Mouse (Mus musculus): ENCODE data around the gene Clec4a3. TPM values are rescaled to one million over a fixed set of nuclear protein-coding genes. Genes with fewer than 3 reads are reported as not detected.
"Not testable (repeated sequence)": the region's sequence is repeated elsewhere in the genome, so short reads cannot be mapped to it uniquely, and the experiment has no call there.

Gene Clec4a3
- 0.59 and 0.69 TPM in 2 replicates for polyA plus RNA-seq (2015; fragmentation: Nextera tagmentation; extraction: Ambion mirVana)

GRCm38 (mm10) chr6:122952401-122952800, at the start of gene Clec4a3:
Clec4a3 (plus strand) TSS chr6:122952515.
- ATAC-seq (replicated peaks), result no peak
- H3K4me1 ChIP-seq, result no peaks in the 10 kb centered on the region
- no peaks in the 10 kb centered on the region for H3K9me3 ChIP-seq
- no peaks in the 10 kb centered on the region for H3K27me3 ChIP-seq
- H3K27ac ChIP-seq (replicated peaks), result no peak within 1 kb of the TSS
- no peak within 1 kb of the TSS for H3K4me3 ChIP-seq
- WGBS, result 89% methylated on average over 8 of the region's 8 CpGs
- no peak within 1 kb of the TSS for H3K4me2 ChIP-seq (replicated peaks)
- H3K36me3 ChIP-seq, result no peaks in the 10 kb centered on the region
- no peak within 1 kb of the TSS for H3K9ac ChIP-seq (replicated peaks)

DNA sequence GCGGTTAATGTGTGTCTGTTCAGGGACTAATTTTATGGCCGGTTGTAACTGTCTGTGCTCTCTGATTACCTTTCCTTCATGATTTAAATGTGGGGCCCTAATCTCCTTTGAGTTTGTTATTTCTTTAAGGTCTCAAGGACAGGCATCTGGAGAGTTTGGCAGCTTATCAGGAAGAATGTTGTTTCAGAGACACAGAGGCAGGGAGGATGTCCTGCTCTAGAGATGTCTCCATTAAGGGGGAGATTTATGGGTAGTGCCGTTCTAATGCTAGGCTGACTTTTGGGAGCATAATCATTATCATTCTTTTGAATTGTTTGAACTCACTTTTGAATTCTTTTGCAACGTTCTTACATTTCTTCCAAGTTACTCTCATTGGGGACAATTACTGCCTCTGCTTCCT, 32.4 kb upstream of the Clec4a3 start:
- no peaks in the 10 kb centered on the region for H3K27me3 ChIP-seq
- no peak overlapping the region for H3K4me2 ChIP-seq (replicated peaks)
- no peaks in the 10 kb centered on the region for H3K9me3 ChIP-seq
- no peaks in the 10 kb centered on the region for H3K36me3 ChIP-seq
- H3K27ac ChIP-seq (replicated peaks), result no peak overlapping the region
- ATAC-seq (replicated peaks), result no peak
- no peaks in the 10 kb centered on the region for H3K4me1 ChIP-seq
- 88% methylated on average over 4 of the region's 4 CpGs for WGBS
- no peak overlapping the region for H3K9ac ChIP-seq (replicated peaks)
- no peak overlapping the region for H3K4me3 ChIP-seq

DNA sequence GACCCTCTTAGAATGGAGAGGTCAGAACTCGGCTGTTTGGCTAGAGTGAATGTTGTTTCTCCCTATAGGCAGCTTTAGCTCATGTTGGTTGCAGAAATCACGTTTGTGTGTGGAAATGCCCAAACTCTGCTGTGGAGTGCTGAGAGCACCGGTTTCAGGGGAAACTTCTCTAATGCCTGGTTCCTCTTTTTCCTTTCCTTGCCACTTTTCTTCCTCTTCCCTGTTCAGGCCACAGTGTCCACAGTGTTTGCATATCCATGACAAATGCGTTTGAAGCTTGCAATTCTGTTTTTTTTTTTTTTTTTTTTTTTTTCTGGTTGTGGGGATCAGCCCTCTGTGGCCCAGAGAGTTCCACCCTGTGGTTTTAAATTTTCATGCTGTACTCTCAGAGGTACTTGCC, 30.9 kb upstream of the Clec4a3 start, which contains the start of gene Clec4a1:
TSS of gene Clec4a1 (plus strand) at position 398 of the 400 bp plus-strand sequence.
- Histone ChIP-seq H3K4me2 (replicated peaks) (no peak within 1 kb of the TSS), H3K36me3 (no peaks in the 10 kb centered on the region), H3K27ac (replicated peaks) (no peak within 1 kb of the TSS), H3K9me3 (no peaks in the 10 kb centered on the region), H3K27me3 (no peaks in the 10 kb centered on the region), H3K9ac (replicated peaks) (no peak within 1 kb of the TSS), H3K4me3 (no peak within 1 kb of the TSS), H3K4me1 (no peaks in the 10 kb centered on the region)
- no peak for ATAC-seq (replicated peaks)
- WGBS, result 78% methylated on average over 4 of the region's 4 CpGs

DNA sequence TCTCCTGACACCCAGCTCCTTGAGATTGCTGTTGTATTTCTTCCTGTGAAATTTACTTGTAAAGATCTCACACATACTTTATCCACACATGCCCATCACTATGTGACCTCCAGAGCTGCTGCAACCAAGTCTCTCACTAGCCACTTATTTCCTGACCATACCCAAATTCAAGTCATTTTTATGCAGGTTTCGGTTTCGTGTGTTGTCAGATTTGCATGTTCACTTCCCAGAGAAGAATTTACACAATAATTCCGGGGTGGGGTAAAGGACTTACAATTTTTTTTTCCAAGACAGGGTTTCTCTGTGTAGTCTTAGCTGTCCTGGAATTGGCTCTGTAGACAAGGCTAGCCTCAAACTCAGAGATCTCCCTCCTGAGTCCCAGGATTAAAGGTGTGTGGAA, 17.5 kb upstream of the Clec4a3 start:
- no peak overlapping the region for H3K27ac ChIP-seq (replicated peaks)
- H3K9ac ChIP-seq (replicated peaks), result no peak overlapping the region
- 90% methylated on average over 3 of the region's 3 CpGs for WGBS
- ATAC-seq (replicated peaks), result no peak
- H3K27me3 ChIP-seq, result no peaks in the 10 kb centered on the region
- H3K36me3 ChIP-seq, result no peaks in the 10 kb centered on the region
- H3K4me3 ChIP-seq, result no peak overlapping the region
- no peak overlapping the region for H3K4me2 ChIP-seq (replicated peaks)
- H3K9me3 ChIP-seq, result no peaks in the 10 kb centered on the region
- no peaks in the 10 kb centered on the region for H3K4me1 ChIP-seq

DNA sequence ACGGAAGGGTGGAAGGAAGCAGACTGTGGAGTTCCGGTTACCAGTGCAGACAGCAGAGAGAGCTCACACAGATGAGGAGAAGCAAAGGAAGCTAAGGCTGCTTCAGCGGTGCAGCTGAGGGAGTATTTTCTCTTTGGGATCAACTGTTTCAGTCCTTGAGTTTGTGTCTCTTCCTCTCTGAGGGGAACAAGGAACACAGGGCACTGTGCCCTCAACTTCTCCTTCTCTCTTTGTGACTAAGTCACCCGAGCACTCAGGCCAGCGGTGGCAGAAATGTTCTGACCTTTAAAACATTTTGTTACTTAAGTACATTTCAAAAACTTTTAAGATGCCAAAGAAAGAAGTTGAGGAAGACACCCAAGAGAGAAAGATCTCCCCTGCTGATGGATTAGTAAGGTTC, 12.7 kb upstream of the Clec4a3 start:
- 89% methylated on average over 5 of the region's 5 CpGs for WGBS
- ATAC-seq (replicated peaks), result no peak

GRCm38 (mm10) chr6:122946760-122947159, 5.6 kb upstream of the Clec4a3 start:
- H3K4me2 ChIP-seq (replicated peaks), result no peak overlapping the region
- no peaks in the 10 kb centered on the region for H3K4me1 ChIP-seq
- H3K27me3 ChIP-seq, result no peaks in the 10 kb centered on the region
- no peak for ATAC-seq (replicated peaks)
- no peak overlapping the region for H3K9ac ChIP-seq (replicated peaks)
- no peak overlapping the region for H3K4me3 ChIP-seq
- no peak overlapping the region for H3K27ac ChIP-seq (replicated peaks)
- WGBS, result 93% methylated on average over 2 of the region's 2 CpGs
- no peaks in the 10 kb centered on the region for H3K36me3 ChIP-seq
- no peaks in the 10 kb centered on the region for H3K9me3 ChIP-seq

More for the DNA sequence above, 12.7 kb upstream of the Clec4a3 start:
- Histone ChIP-seq H3K9ac (replicated peaks) (no peak overlapping the region), H3K27ac (replicated peaks) (no peak overlapping the region), H3K9me3 (no peaks in the 10 kb centered on the region), H3K4me2 (replicated peaks) (no peak overlapping the region), H3K4me1 (no peaks in the 10 kb centered on the region), H3K4me3 (no peak overlapping the region), H3K36me3 (no peaks in the 10 kb centered on the region), H3K27me3 (no peaks in the 10 kb centered on the region)

DNA sequence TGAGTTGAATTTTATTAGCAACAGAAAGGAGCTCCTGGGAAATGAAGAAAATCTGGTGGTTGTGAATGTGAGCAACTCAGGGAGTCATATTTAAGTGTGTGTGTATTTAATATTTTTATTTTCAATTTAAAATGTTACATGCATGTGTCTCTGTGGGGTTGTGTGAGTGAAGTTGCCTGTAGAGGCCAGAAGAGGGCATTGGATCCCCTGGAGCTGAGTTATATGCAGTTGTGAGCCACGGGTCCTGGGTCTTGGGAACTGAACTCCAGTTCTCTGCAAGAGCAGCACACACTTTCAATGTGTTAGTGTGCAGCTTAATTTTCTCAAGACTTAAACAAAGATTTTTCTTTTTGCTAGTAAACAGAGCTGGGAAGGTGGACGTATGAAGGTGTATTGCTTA, 12.2 kb downstream of the Clec4a3 start:
- Histone ChIP-seq H3K36me3 (no peaks in the 10 kb centered on the region), H3K4me2 (replicated peaks) (no peak overlapping the region), H3K27ac (replicated peaks) (no peak overlapping the region), H3K4me1 (no peaks in the 10 kb centered on the region), H3K27me3 (no peaks in the 10 kb centered on the region), H3K9me3 (no peaks in the 10 kb centered on the region), H3K9ac (replicated peaks) (no peak overlapping the region), H3K4me3 (no peak overlapping the region)
- no peak for ATAC-seq (replicated peaks)
- 77% methylated on average over 2 of the region's 2 CpGs for WGBS

GRCm38 (mm10) chr6:122969048-122969447, 16.7 kb downstream of the Clec4a3 start:
- 87% methylated on average over 2 of the region's 2 CpGs for WGBS

DNA sequence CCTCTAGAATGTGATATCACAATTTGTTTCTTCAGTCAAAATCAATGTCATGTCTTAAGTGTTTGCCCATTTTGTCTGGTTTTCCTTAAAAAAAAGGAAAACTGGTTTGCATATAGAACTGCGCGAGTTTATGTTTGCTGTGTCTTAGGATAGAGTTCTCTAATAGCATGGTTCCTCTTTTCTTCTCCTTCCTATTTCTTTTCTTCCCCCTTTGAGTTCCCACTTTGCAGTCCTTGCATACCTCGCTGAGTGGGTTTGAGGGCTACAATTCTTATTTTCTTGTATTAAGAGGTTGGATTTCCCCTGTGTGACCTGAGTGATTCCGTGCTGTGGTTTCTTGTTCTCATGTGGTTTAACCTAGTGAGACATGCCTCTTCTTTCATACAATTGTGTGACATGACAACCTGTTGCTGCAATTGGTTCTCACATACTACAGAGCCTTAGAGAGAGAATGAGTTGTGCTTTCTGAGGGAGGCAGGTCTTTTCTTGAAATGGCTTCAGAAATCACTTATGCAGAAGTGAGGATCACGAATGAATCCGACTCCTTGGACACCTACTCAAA, 37.6 kb downstream of the Clec4a3 start, which contains the start of gene Clec4a4:
TSS of gene Clec4a4 (plus strand) at position 492 of the 562 bp plus-strand sequence.
- H3K4me2 ChIP-seq (replicated peaks), result no peak within 1 kb of the TSS
- no peak within 1 kb of the TSS for H3K4me3 ChIP-seq
- H3K4me1 ChIP-seq, result no peaks in the 10 kb centered on the region
- H3K36me3 ChIP-seq, result no peaks in the 10 kb centered on the region
- H3K27me3 ChIP-seq, result no peaks in the 10 kb centered on the region
- H3K27ac ChIP-seq (replicated peaks), result no peak within 1 kb of the TSS
- H3K9ac ChIP-seq (replicated peaks), result no peak within 1 kb of the TSS
- ATAC-seq (replicated peaks), result no peak
- H3K9me3 ChIP-seq, result no peaks in the 10 kb centered on the region
- 83% methylated on average over 6 of the region's 6 CpGs for WGBS

More at GRCm38 (mm10) chr6:122969048-122969447, 16.7 kb downstream of the Clec4a3 start:
- Histone ChIP-seq H3K9ac (replicated peaks) (no peak overlapping the region), H3K36me3 (no peaks in the 10 kb centered on the region), H3K27ac (replicated peaks) (no peak overlapping the region), H3K4me2 (replicated peaks) (no peak overlapping the region), H3K4me3 (no peak overlapping the region), H3K4me1 (no peaks in the 10 kb centered on the region), H3K9me3 (no peaks in the 10 kb centered on the region; the same call in 1 of the 2 replicates), H3K27me3 (no peaks in the 10 kb centered on the region)
- no peak for ATAC-seq (replicated peaks)

DNA sequence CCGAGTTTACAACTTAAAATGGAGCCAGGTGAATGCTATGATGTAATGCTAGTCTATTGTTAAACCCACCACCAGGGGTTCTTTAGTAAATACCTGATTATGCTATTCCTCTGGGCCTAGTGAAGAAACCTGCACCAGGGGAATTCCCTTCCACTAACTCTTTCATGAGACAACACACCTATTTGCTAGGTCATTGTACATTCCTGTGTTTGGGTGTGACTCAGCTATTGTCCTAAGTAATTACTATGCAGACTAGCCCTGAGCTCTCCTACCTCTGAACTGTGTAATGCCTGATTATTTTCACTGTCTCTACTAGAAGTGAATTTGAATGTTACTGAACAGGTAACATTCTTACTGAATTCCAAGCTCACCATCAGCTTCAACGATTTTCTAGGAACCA, 52.4 kb downstream of the Clec4a3 start:
- H3K9me3 ChIP-seq; H3K27me3 ChIP-seq; H3K4me3 ChIP-seq; H3K9ac ChIP-seq (replicated peaks); H3K4me1 ChIP-seq; H3K4me2 ChIP-seq (replicated peaks); H3K36me3 ChIP-seq; ATAC-seq (replicated peaks); H3K27ac ChIP-seq (replicated peaks): not testable (repeated sequence)
- 72% methylated on average over 2 of the region's 2 CpGs for WGBS

DNA sequence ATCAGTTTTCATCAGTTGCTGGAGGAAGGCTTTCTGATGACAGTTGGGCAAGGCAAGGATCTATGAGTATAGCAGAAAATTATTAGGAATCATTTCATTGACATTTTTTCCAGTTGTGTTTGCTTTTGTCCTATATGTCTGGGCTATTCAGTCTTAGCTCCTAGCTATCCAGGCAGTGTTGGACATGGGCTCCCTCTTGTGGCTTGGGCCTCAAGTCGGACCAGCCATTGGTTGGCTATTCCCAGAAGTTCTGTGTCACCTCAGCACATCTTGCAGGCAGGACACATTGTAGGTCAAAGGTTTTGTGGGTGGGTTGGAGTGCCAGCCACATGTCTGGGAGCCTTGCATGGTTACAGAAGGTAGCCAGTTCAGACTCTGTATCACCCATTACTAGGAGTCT, 53.3 kb downstream of the Clec4a3 start:
- no peak overlapping the region for H3K27ac ChIP-seq (replicated peaks)
- no peaks in the 10 kb centered on the region for H3K27me3 ChIP-seq
- H3K4me1 ChIP-seq, result no peaks in the 10 kb centered on the region
- ATAC-seq (replicated peaks), result no peak
- H3K36me3 ChIP-seq, result no peaks in the 10 kb centered on the region
- H3K4me2 ChIP-seq (replicated peaks), result no peak overlapping the region
- H3K9ac ChIP-seq (replicated peaks), result no peak overlapping the region
- H3K4me3 ChIP-seq, result no peak overlapping the region
- H3K9me3 ChIP-seq, result no peaks in the 10 kb centered on the region
- 58% methylated on average over 1 of the region's 1 CpGs for WGBS

Measured in forebrain, embryonic 15.5 days (tissue).